Mouse (Mus musculus) liver, adult 2 months (tissue): ENCODE results near the gene Lin52. TPM values are rescaled to one million over a fixed set of nuclear protein-coding genes. Genes with fewer than 3 reads are reported as not detected.

Experiments
- DNase-seq: peaks from one replicate; pipeline ENCODE4 v3.0.0-alpha.2; 2011; ENCODE audit warnings: low read depth, low spot score; ENCODE audit errors: extremely low read depth
- H3K27ac ChIP-seq: fragments of 200-500 bp; replicated peaks from 2 replicates; pipeline ENCODE4 v1.5.1; 2012; ENCODE audit warnings: low read depth, mild to moderate bottlenecking, control low read depth, inconsistent platforms, low read length; ENCODE audit not compliant: insufficient read depth
- H3K27me3 ChIP-seq: fragments of 200-500 bp; 2 replicates; pipeline ENCODE4 v1.6.1; 2012; ENCODE audit warnings: mild to moderate bottlenecking, moderate library complexity, low read length, inconsistent platforms; ENCODE audit not compliant: control insufficient read depth, insufficient read depth
- H3K36me3 ChIP-seq: fragments of 200-500 bp; 2 replicates; pipeline ENCODE4 v1.6.1; 2012; ENCODE audit warnings: low read length, inconsistent platforms; ENCODE audit not compliant: control insufficient read depth, insufficient read depth
- H3K4me1 ChIP-seq: fragments of 200-500 bp; 2 replicates; pipeline ENCODE4 v1.6.1; 2011; ENCODE audit warnings: low read length; ENCODE audit not compliant: control insufficient read depth, insufficient read depth
- H3K4me3 ChIP-seq: fragments of 200-500 bp; 2 replicates; pipeline ENCODE4 v1.5.1; 2011; ENCODE audit warnings: low read depth, mild to moderate bottlenecking, control low read depth, low read length, moderate library complexity; ENCODE audit not compliant: insufficient read depth
- H3K79me2 ChIP-seq: fragments of 200-500 bp; 2 replicates; pipeline ENCODE4 v1.6.1; 2012; ENCODE audit warnings: inconsistent platforms, mild to moderate bottlenecking, low read length, moderate library complexity; ENCODE audit not compliant: control insufficient read depth, insufficient read depth
- H3K9ac ChIP-seq: fragments of 200-500 bp; 2 replicates; pipeline ENCODE4 v1.6.1; 2012; ENCODE audit warnings: low read depth, mild to moderate bottlenecking, control low read depth, inconsistent platforms, low read length
- CTCF ChIP-seq: fragments of 200-500 bp; IDR thresholded peaks from 2 replicates; pipeline ENCODE4 v1.5.1; 2011; ENCODE audit warnings: low read depth, low read length, control low read depth
- POLR2A ChIP-seq: fragments of 200-500 bp; IDR thresholded peaks from 2 replicates; pipeline ENCODE4 v1.6.1; 2011; ENCODE audit warnings: low read length, control low read depth; ENCODE audit not compliant: insufficient read depth; ENCODE audit errors: extremely low read depth
- WGBS: fragments of 180-500 bp; shearing (Covaris S2); methylation state at CpG from one replicate; pipeline ENCODE4 v1.1.7; 2018; 5-methylcytosine and 5-hydroxymethylcytosine counted together
- polyA plus RNA-seq: library from polyadenylated mRNA; depleted of rRNA; stranded (reverse); fragments of >200 nt; gene quantifications from 2 replicates; pipeline ENCODE4 v1.2.3, GENCODE M21; 2012; rRNA removed
- total RNA-seq: library from RNA; depleted of rRNA; stranded (reverse); fragments of >200 nt; gene quantifications from 2 replicates; pipeline ENCODE4 v1.2.3, GENCODE M21; 2014; rRNA removed

The Lin52 gene
- total and polyA plus RNA-seq, 2 experiments: 6.2 to 6.7 TPM

- H3K9ac ChIP-seq: no peak overlapping the region
- no peak for TF ChIP-seq POLR2A
- TF ChIP-seq CTCF: no peak
- H3K4me1 ChIP-seq: no peaks in the 10 kb centered on the region
- 41% methylated on average over 7 of the region's 7 CpGs for WGBS
- H3K27me3 ChIP-seq: peaks cover 22% of the 10 kb centered on the region
- no peaks in the 10 kb centered on the region for H3K79me2 ChIP-seq
- H3K27ac ChIP-seq: no peak overlapping the region
- no peak for DNase-seq
- no peak overlapping the region for H3K4me3 ChIP-seq
- no peaks in the 10 kb centered on the region for H3K36me3 ChIP-seq
These were observed 121.9 kb downstream of the Lin52 start for GRCm38 (mm10) chr12:84573094-84573493.

DNA sequence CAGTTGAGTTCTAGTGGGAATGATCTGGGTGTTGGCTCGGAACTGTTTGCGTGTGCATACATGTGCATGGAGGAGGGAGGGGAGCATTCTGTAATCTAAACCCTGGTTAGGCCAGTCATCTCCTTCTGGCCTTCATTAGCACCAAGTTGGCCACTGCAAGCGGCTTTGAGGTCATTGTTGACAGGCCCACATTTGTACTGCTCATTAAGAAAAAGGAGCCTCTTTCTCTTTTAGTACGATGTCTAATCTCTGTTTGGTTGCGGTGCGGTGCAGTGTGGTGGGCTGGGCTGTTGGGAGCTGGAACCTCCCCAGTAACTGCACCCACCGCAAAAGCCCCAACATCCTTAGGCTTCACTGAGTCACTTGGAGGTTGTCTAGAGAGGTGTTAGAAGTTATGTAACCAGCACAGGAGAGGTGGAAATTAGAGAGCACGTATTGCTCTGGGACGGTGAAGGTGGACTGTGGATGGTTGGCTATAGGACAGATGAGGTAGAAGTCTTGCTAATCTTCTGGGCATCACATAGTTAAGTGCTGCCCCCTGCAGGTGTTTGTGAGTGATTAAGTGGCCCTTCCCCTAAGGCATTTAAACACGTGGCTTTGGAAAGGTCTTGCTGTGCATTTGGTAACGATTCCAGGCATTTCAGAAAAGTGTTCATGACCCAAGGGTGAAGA lies 126.7 kb downstream of the Lin52 start:
- no peak overlapping the region for H3K9ac ChIP-seq
- H3K36me3 ChIP-seq: no peaks in the 10 kb centered on the region
- H3K4me3 ChIP-seq: no peak overlapping the region
- TF ChIP-seq POLR2A (no peak), CTCF (no peak)
- no peaks in the 10 kb centered on the region for H3K79me2 ChIP-seq
- no peak for DNase-seq
- H3K27me3 ChIP-seq: peaks cover 4% of the 10 kb centered on the region; the same call in 1 of the 2 replicates
- H3K27ac ChIP-seq: no peak overlapping the region
- H3K4me1 ChIP-seq: no peaks in the 10 kb centered on the region
- WGBS: 78% methylated on average over 11 of the region's 11 CpGs

DNA sequence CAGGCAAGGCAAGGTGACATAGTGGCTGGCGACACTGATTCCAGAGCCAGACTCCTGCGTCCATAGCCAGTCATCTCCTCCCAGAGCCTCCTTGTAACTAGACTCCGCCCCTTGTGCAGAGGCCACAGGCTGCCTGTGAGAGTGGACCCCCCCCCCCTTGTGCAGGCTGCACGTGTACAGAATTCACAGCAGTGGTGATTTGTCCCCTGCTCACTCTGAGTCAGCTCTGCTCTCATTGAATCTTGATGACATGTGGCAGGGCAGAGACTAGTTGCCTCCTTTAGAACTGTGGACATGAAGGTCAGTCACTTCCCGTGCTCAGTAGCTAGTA lies 127.2 kb downstream of the Lin52 start:
- Histone ChIP-seq H3K79me2 (no peaks in the 10 kb centered on the region), H3K27ac (no peak overlapping the region), H3K36me3 (no peaks in the 10 kb centered on the region), H3K9ac (no peak overlapping the region), H3K27me3 (0 out of 2 replicates have a peak, but pooled peaks cover under 1% of the 10 kb centered on the region), H3K4me3 (no peak overlapping the region), H3K4me1 (no peaks in the 10 kb centered on the region)
- 56% methylated on average over 5 of the region's 5 CpGs for WGBS
- no peak for TF ChIP-seq POLR2A
- no peak for TF ChIP-seq CTCF
- no peak for DNase-seq

DNA sequence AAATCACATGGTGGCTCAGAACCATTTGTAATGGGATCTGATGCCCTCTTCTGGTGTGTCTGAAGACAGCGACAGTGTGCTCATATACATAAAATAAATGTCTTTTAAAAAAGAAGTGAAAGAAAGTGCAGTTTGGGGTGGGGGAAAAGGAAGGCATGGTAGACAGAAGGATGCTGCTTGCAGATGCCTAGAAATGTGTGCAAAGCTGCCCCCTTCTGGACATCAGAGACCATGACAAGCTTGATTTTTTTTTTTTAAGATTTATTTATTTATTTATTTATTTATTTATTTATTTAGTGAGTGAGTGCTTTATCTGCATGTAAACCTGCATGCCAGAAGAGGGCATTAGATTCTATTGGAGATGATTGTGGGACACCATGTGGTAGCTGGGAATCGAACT lies 130.1 kb downstream of the Lin52 start:
- WGBS: 95% methylated on average over 2 of the region's 2 CpGs
- no peak for TF ChIP-seq CTCF
- no peak for TF ChIP-seq POLR2A
- Histone ChIP-seq H3K79me2 (no peaks in the 10 kb centered on the region), H3K4me3 (no peak overlapping the region), H3K36me3 (no peaks in the 10 kb centered on the region), H3K27me3 (no peaks in the 10 kb centered on the region), H3K9ac (no peak overlapping the region), H3K4me1 (no peaks in the 10 kb centered on the region), H3K27ac (no peak overlapping the region)
- DNase-seq: no peak

DNA sequence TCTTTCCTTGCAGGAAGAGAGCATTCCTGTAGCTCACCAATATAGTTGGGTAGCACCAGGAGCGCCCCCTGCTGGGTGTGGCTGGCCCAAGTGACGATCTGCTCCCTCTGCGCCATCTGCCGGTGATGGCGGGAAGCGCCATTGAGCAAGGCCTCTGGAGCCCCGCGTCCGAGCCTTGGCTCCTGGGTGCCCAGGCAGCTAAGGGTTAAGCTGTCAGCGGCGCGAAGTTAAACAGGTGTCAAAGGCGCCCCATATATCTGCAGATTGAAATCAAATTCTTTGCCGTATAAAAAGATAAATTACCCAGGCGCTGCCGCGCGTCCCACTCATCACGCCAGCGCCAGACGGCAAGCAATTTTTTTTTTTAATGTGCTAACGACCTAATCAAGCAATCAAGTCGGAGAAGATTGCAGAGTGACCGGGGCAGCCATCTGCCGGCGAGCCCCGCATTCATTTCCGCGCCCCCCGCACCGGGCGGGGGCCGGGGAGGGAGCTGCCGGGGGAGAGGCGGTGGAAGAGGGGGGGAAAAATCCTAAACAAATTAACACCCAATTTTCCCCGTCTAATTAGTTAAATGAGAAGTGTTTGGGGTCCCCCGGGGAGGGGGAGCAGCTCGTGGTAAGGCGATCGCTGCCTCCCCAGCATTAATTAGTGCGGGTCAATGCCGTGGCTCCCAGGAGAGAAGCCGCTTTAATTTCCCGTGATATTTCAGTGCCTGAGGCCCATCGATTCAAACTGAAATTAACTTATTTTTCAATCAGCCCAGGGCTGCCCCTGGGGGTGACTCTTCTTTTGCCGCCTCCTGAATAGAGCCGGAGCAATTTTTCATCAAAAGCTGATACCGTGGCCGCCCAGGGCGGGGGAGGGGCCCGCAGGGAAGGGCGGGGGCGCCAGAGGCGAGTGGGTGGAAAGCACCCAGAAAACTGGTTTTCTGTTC lies 138.9 kb downstream of the Lin52 start:
- DNase-seq: peak; percentile 43
- peak; percentile 100 for TF ChIP-seq CTCF
- no peak for TF ChIP-seq POLR2A
- Histone ChIP-seq H3K4me3 (peak overlapping the region; percentile 41), H3K27ac (no peak overlapping the region), H3K79me2 (no peaks in the 10 kb centered on the region), H3K36me3 (no peaks in the 10 kb centered on the region), H3K4me1 (no peaks in the 10 kb centered on the region), H3K27me3 (0 out of 2 replicates have a peak, but pooled peaks cover 4% of the 10 kb centered on the region), H3K9ac (no peak overlapping the region)
- WGBS: 3% methylated on average over 54 of the region's 54 CpGs

Other genes with a start within 250 kb of the Lin52 start
- 2.3 and 3.2 TPM in 2 replicates for gene Elmsan1, start 232.5 kb upstream of the Lin52 start, total RNA-seq
- 3.4 and 3.8 TPM in 2 replicates for gene Elmsan1, start 232.5 kb upstream of the Lin52 start, polyA plus RNA-seq
- gene Ptgr2, start 166.2 kb upstream of the Lin52 start, total RNA-seq: 61.9 and 75.3 TPM in 2 replicates
- 16.3 and 18.5 TPM in 2 replicates for gene Ptgr2, start 166.2 kb upstream of the Lin52 start, polyA plus RNA-seq
- 20.4 and 23.2 TPM in 2 replicates for gene Zfp410, start 134.6 kb upstream of the Lin52 start, total RNA-seq
- gene Zfp410, start 134.6 kb upstream of the Lin52 start, polyA plus RNA-seq: 11.8 and 12.5 TPM in 2 replicates
- 21.2 and 23.0 TPM in 2 replicates for gene Coq6, start 89.8 kb upstream of the Lin52 start, total RNA-seq
- gene Coq6, start 89.8 kb upstream of the Lin52 start, polyA plus RNA-seq: 25.1 and 27.8 TPM in 2 replicates
- 0.09 and 0.13 TPM in 2 replicates for gene Fam161b, start 89.6 kb upstream of the Lin52 start, total RNA-seq
- gene Fam161b, start 89.6 kb upstream of the Lin52 start, polyA plus RNA-seq: 0.15 and 0.16 TPM in 2 replicates
- gene Entpd5, start 42.4 kb upstream of the Lin52 start, total RNA-seq: 157 and 161 TPM in 2 replicates
- gene Entpd5, start 42.4 kb upstream of the Lin52 start, polyA plus RNA-seq: 52.6 and 62.7 TPM in 2 replicates
- gene Bbof1, start 42.4 kb upstream of the Lin52 start, total RNA-seq: 0.18 and 0.27 TPM in 2 replicates
- not detected in 2 replicates for gene Bbof1, start 42.4 kb upstream of the Lin52 start, polyA plus RNA-seq
- 5.0 and 5.9 TPM in 2 replicates for gene Rnf113a2, start 34.2 kb upstream of the Lin52 start, total RNA-seq
- gene Rnf113a2, start 34.2 kb upstream of the Lin52 start, polyA plus RNA-seq: 2.8 TPM in 2 replicates
- 370 and 371 TPM in 2 replicates for gene Aldh6a1, start 418 bp upstream of the Lin52 start, total RNA-seq
- 104 and 121 TPM in 2 replicates for gene Aldh6a1, start 418 bp upstream of the Lin52 start, polyA plus RNA-seq
- not detected in 2 replicates for gene Vsx2, start 118.3 kb downstream of the Lin52 start, total RNA-seq
- gene Vsx2, start 118.3 kb downstream of the Lin52 start, polyA plus RNA-seq: not detected in 2 replicates
- gene Abcd4, start 166.0 kb downstream of the Lin52 start, total RNA-seq: 5.8 and 6.5 TPM in 2 replicates
- gene Abcd4, start 166.0 kb downstream of the Lin52 start, polyA plus RNA-seq: 12.5 and 14.2 TPM in 2 replicates
- gene Vrtn, start 189.6 kb downstream of the Lin52 start, total RNA-seq: not detected in 2 replicates
- not detected in 2 replicates for gene Vrtn, start 189.6 kb downstream of the Lin52 start, polyA plus RNA-seq
- gene Syndig1l, start 247.4 kb downstream of the Lin52 start, total RNA-seq: not detected in 2 replicates
- gene Syndig1l, start 247.4 kb downstream of the Lin52 start, polyA plus RNA-seq: not detected in 2 replicates